9 mouse cellular contexts compared by ENCODE assay signal in the genomic region with DNA sequence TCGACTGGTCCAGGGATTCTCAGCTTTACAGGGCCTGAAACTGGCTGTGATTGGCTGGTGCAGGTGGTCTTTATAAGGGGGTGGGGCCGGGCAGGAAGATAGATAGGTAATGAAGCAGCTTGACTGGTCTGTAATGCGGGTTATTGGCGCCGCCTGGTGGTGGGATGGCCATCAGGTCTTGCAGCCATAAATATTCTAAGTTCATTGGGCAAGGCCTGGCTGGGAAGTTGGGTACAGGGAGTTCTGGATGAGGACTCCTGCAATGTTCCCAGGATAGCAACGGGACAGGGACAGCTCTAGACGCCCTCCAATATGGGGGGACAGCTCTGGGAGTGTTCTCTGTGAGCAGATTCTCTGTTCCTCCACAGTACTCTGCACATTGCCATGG. TPM values are rescaled to one million over a fixed set of nuclear protein-coding genes. Genes with fewer than 3 reads are reported as not detected.
DNase-seq lines count a peak whose midpoint lies in the region; ATAC-seq and TF ChIP-seq lines count a peak whose summit lies in the region.
"Had no signal": no experiment of that assay in that cellular context is flagged by ENCODE, and none has a peak within 500 bp of the region (broad histone marks: within the 10 kb centered on the region; RNA-seq: fewer than 3 reads in every experiment).

No protein-coding gene starts in this region.

- TF ChIP-seq EP300 in liver, embryonic 14.5 days (IDR thresholded peaks at IDR 0.05; ENCODE audit: low read depth) = no peak
- no peak for TF ChIP-seq EP300 in stomach, postnatal 0 days (optimal IDR thresholded peaks at IDR 0.05)

- H3K36me3 ChIP-seq in forebrain, embryonic 10.5 days (replicated peaks) = peaks cover 5% of the 10 kb centered on the region
- no peaks in the 10 kb centered on the region for H3K36me3 ChIP-seq in heart, embryonic 15.5 days
- no peaks in the 10 kb centered on the region for H3K36me3 ChIP-seq in liver, embryonic 14.5 days (replicated peaks; ENCODE audit: control insufficient read depth, insufficient read depth, low read depth)
- H3K36me3 ChIP-seq in neural tube, embryonic 12.5 days = no peaks in the 10 kb centered on the region; the same call in 1 of the 2 replicates
- H3K36me3 ChIP-seq in stomach, postnatal 0 days (ENCODE audit: control insufficient read depth, insufficient read depth, low read length) = no peaks in the 10 kb centered on the region

- peaks cover 15% of the 10 kb centered on the region for H3K27me3 ChIP-seq in forebrain, embryonic 10.5 days (ENCODE audit: poor library complexity, severe bottlenecking)
- H3K27me3 ChIP-seq in heart, embryonic 15.5 days = peaks cover 5% of the 10 kb centered on the region
- no peaks in the 10 kb centered on the region for H3K27me3 ChIP-seq in liver, embryonic 14.5 days (ENCODE audit: control insufficient read depth, insufficient read depth, low read length)
- H3K27me3 ChIP-seq in neural tube, embryonic 12.5 days (replicated peaks) = no peaks in the 10 kb centered on the region
- no peaks in the 10 kb centered on the region for H3K27me3 ChIP-seq in stomach, postnatal 0 days (ENCODE audit: control insufficient read depth, insufficient read depth, low read length)

- peaks cover 43% of the 10 kb centered on the region for H3K4me1 ChIP-seq in forebrain, embryonic 10.5 days
- peaks cover 18% of the 10 kb centered on the region for H3K4me1 ChIP-seq in heart, embryonic 15.5 days (replicated peaks)
- no peaks in the 10 kb centered on the region for H3K4me1 ChIP-seq in liver, embryonic 14.5 days (replicated peaks; ENCODE audit: control insufficient read depth in 2 of 2, insufficient read depth in 2 of 2, low read length in 1 of 2)
- no peaks in the 10 kb centered on the region for H3K4me1 ChIP-seq in neural tube, embryonic 12.5 days
- no peaks in the 10 kb centered on the region for H3K4me1 ChIP-seq in stomach, postnatal 0 days (replicated peaks; ENCODE audit: control insufficient read depth, insufficient read depth)

- 1% methylated on average over 7 of the region's 7 CpGs for whole genome bisulfite sequencing in forebrain, embryonic 10.5 days
- WGBS in heart, embryonic 15.5 days = 2% methylated on average over 7 of the region's 7 CpGs
- WGBS in liver, embryonic 14.5 days (ENCODE audit: insufficient replicate concordance) = 0% methylated on average over 7 of the region's 7 CpGs
- 2% methylated on average over 7 of the region's 7 CpGs for WGBS in neural tube, embryonic 12.5 days
- WGBS in stomach, postnatal 0 days = 1% methylated on average over 7 of the region's 7 CpGs

- peak; percentile 87 for DNase-seq in CD4-positive, CD25-positive, alpha-beta regulatory T cell, adult 2 months (ENCODE audit: low read depth, low spot score)
- DNase-seq in brain, embryonic 18.5 days (ENCODE audit: low read depth, low spot score) = peak; percentile 49
- DNase-seq in forebrain, embryonic 10.5 days (ENCODE audit: extremely low spot score, low spot score) = peak; percentile 94
- peak; percentile 88 for DNase-seq in kidney, postnatal 14 days
- peak; percentile 46 to 56 (median 56) for DNase-seq in liver, embryonic 14.5 days (ENCODE audit: low read depth in 3 of 3, low spot score in 3 of 3)
- peak; percentile 90 for DNase-seq in stomach, postnatal 0 days (ENCODE audit: low spot score)

- H3K4me2 ChIP-seq in heart, embryonic 15.5 days = peak overlapping the region; percentile 52
- H3K4me2 ChIP-seq in liver, embryonic 14.5 days (ENCODE audit: low read depth) = peak overlapping the region; percentile 33
- H3K4me2 ChIP-seq in neural tube, embryonic 12.5 days (replicated peaks) = peak overlapping the region; percentile 47
- peak overlapping the region; percentile 45; the same call in 1 of the 2 replicates for H3K4me2 ChIP-seq in stomach, postnatal 0 days (replicated peaks; ENCODE audit: low read depth)

- TF ChIP-seq CTCF in liver, embryonic 14.5 days (IDR thresholded peaks at IDR 0.05; ENCODE audit: low read depth) = peak; percentile 89
- peak; percentile 90 for TF ChIP-seq CTCF in stomach, postnatal 0 days (IDR thresholded peaks at IDR 0.05; ENCODE audit: low read depth)

- H3K27ac ChIP-seq in forebrain, embryonic 10.5 days = peak overlapping the region; percentile 53
- no peak overlapping the region for H3K27ac ChIP-seq in heart, embryonic 15.5 days
- H3K27ac ChIP-seq in liver, embryonic 14.5 days = no peak overlapping the region
- H3K27ac ChIP-seq in neural tube, embryonic 12.5 days = no peak overlapping the region
- H3K27ac ChIP-seq in stomach, postnatal 0 days (replicated peaks) = no peak overlapping the region

- 0 out of 2 replicates have a peak overlapping the region, but pooled peaks have one; percentile 14 for H3K9ac ChIP-seq in heart, embryonic 15.5 days
- no peak overlapping the region for H3K9ac ChIP-seq in liver, embryonic 14.5 days (replicated peaks)
- H3K9ac ChIP-seq in neural tube, embryonic 12.5 days = no peak overlapping the region
- no peak overlapping the region for H3K9ac ChIP-seq in stomach, postnatal 0 days (ENCODE audit: low read length)

- ATAC-seq in heart, embryonic 15.5 days (replicated peaks; ENCODE audit: insufficient number of reproducible peaks, insufficient read depth, low FRiP score, low read depth) = peak; percentile 56
- peak; percentile 37; the same call in 1 of the 2 replicates for ATAC-seq in liver, embryonic 14.5 days (ENCODE audit: insufficient read depth)
- peak; percentile 85 for ATAC-seq in neural tube, embryonic 12.5 days (ENCODE audit: low FRiP score, low read depth)
- peak; percentile 63 for ATAC-seq in stomach, postnatal 0 days (ENCODE audit: low FRiP score, low TSS enrichment)

- H3K9me3 ChIP-seq in forebrain, embryonic 10.5 days = peaks cover 5% of the 10 kb centered on the region
- H3K9me3 ChIP-seq in heart, embryonic 15.5 days (replicated peaks) = no peaks in the 10 kb centered on the region
- no peaks in the 10 kb centered on the region; the same call in 1 of the 2 replicates for H3K9me3 ChIP-seq in liver, embryonic 14.5 days (ENCODE audit: control insufficient read depth, low read length)
- peaks cover 6% of the 10 kb centered on the region for H3K9me3 ChIP-seq in neural tube, embryonic 12.5 days
- no peaks in the 10 kb centered on the region for H3K9me3 ChIP-seq in stomach, postnatal 0 days (ENCODE audit: control insufficient read depth, low read length)

- peak overlapping the region; percentile 46 for H3K4me3 ChIP-seq in forebrain, embryonic 10.5 days
- H3K4me3 ChIP-seq in heart, embryonic 15.5 days = peak overlapping the region; percentile 13
- H3K4me3 ChIP-seq in liver, embryonic 14.5 days (ENCODE audit: insufficient read depth in 1 of 2, low read depth in 2 of 2, low read length in 2 of 2) = no peak overlapping the region
- H3K4me3 ChIP-seq in neural tube, embryonic 12.5 days = peak overlapping the region; percentile 0; the same call in 1 of the 2 replicates
- H3K4me3 ChIP-seq in stomach, postnatal 0 days (ENCODE audit: low read depth, low read length) = 0 out of 2 replicates have a peak overlapping the region, but pooled peaks have one; percentile 10
- H3K4me3 ChIP-seq: erythroblast, embryonic 14.5 days had no signal

RNA-seq across cellular contexts. Expression of gene Adprhl2, which starts 11.6 kb away (rescaled TPM):
- 91.6 TPM in 2 replicates for polyA plus RNA-seq in forebrain, embryonic 10.5 days (2016; fragmentation: Nextera tagmentation; extraction: Ambion mirVana)
- polyA plus RNA-seq in heart, embryonic 15.5 days (2015; fragmentation: Nextera tagmentation; extraction: Ambion mirVana) = 30.4 and 44.9 TPM in 2 replicates
- 15.4 TPM in 2 replicates for polyA plus RNA-seq in liver, embryonic 14.5 days (2012; rRNA removed)
- polyA plus RNA-seq in liver, embryonic 14.5 days (2014; fragmentation: Nextera tagmentation; extraction: Ambion mirVana) = 15.4 and 18.4 TPM in 2 replicates
- 70.3 and 73.6 TPM in 2 replicates for polyA plus RNA-seq in neural tube, embryonic 12.5 days (2016; fragmentation: Nextera tagmentation; extraction: Ambion mirVana)
- 33.8 and 35.7 TPM in 2 replicates for polyA plus RNA-seq in stomach, postnatal 0 days (2015; fragmentation: Nextera tagmentation; extraction: Ambion mirVana)

RNA-seq across cellular contexts. Expression of gene Tekt2, which starts 15.6 kb away (rescaled TPM):
- 2.3 TPM in 2 replicates for polyA plus RNA-seq in forebrain, embryonic 10.5 days (2016; fragmentation: Nextera tagmentation; extraction: Ambion mirVana)
- 1.1 and 2.4 TPM in 2 replicates for polyA plus RNA-seq in heart, embryonic 15.5 days (2015; fragmentation: Nextera tagmentation; extraction: Ambion mirVana)
- 0.45 and 0.85 TPM in 2 replicates for polyA plus RNA-seq in liver, embryonic 14.5 days (2012; rRNA removed)
- 0.39 and 0.44 TPM in 2 replicates for polyA plus RNA-seq in liver, embryonic 14.5 days (2014; fragmentation: Nextera tagmentation; extraction: Ambion mirVana)
- polyA plus RNA-seq in neural tube, embryonic 12.5 days (2016; fragmentation: Nextera tagmentation; extraction: Ambion mirVana) = 3.3 and 4.0 TPM in 2 replicates
- polyA plus RNA-seq in stomach, postnatal 0 days (2015; fragmentation: Nextera tagmentation; extraction: Ambion mirVana) = 3.6 and 3.9 TPM in 2 replicates
- polyA plus RNA-seq: erythroblast, embryonic 14.5 days had no signal

RNA-seq across cellular contexts. Expression of gene Col8a2, which starts 23.3 kb away (rescaled TPM):
- polyA plus RNA-seq in forebrain, embryonic 10.5 days (2016; fragmentation: Nextera tagmentation; extraction: Ambion mirVana) = 5.9 and 6.8 TPM in 2 replicates
- 5.2 and 10.9 TPM in 2 replicates for polyA plus RNA-seq in heart, embryonic 15.5 days (2015; fragmentation: Nextera tagmentation; extraction: Ambion mirVana)
- 0.15 and 0.28 TPM in 2 replicates for polyA plus RNA-seq in liver, embryonic 14.5 days (2012; rRNA removed)
- polyA plus RNA-seq in liver, embryonic 14.5 days (2014; fragmentation: Nextera tagmentation; extraction: Ambion mirVana) = 0.25 and 0.52 TPM in 2 replicates
- 12.1 and 13.8 TPM in 2 replicates for polyA plus RNA-seq in neural tube, embryonic 12.5 days (2016; fragmentation: Nextera tagmentation; extraction: Ambion mirVana)
- polyA plus RNA-seq in stomach, postnatal 0 days (2015; fragmentation: Nextera tagmentation; extraction: Ambion mirVana) = 6.4 and 7.8 TPM in 2 replicates
- polyA plus RNA-seq: erythroblast, embryonic 14.5 days had no signal

RNA-seq across cellular contexts. Expression of gene Trappc3, which starts 47.8 kb away (rescaled TPM):
- polyA plus RNA-seq in forebrain, embryonic 10.5 days (2016; fragmentation: Nextera tagmentation; extraction: Ambion mirVana) = 84.8 and 86.8 TPM in 2 replicates
- polyA plus RNA-seq in heart, embryonic 15.5 days (2015; fragmentation: Nextera tagmentation; extraction: Ambion mirVana) = 73.1 and 77.6 TPM in 2 replicates
- 16.3 and 23.4 TPM in 2 replicates for polyA plus RNA-seq in liver, embryonic 14.5 days (2012; rRNA removed)
- 8.8 and 9.2 TPM in 2 replicates for polyA plus RNA-seq in liver, embryonic 14.5 days (2014; fragmentation: Nextera tagmentation; extraction: Ambion mirVana)
- polyA plus RNA-seq in neural tube, embryonic 12.5 days (2016; fragmentation: Nextera tagmentation; extraction: Ambion mirVana) = 119 and 127 TPM in 2 replicates
- polyA plus RNA-seq in stomach, postnatal 0 days (2015; fragmentation: Nextera tagmentation; extraction: Ambion mirVana) = 80.7 and 84.6 TPM in 2 replicates

RNA-seq across cellular contexts. Expression of gene Map7d1, which starts 53.8 kb away (rescaled TPM):
- 45.6 and 47.1 TPM in 2 replicates for polyA plus RNA-seq in forebrain, embryonic 10.5 days (2016; fragmentation: Nextera tagmentation; extraction: Ambion mirVana)
- polyA plus RNA-seq in heart, embryonic 15.5 days (2015; fragmentation: Nextera tagmentation; extraction: Ambion mirVana) = 39.4 and 50.7 TPM in 2 replicates
- polyA plus RNA-seq in liver, embryonic 14.5 days (2012; rRNA removed) = 8.6 and 9.4 TPM in 2 replicates
- 4.9 and 6.1 TPM in 2 replicates for polyA plus RNA-seq in liver, embryonic 14.5 days (2014; fragmentation: Nextera tagmentation; extraction: Ambion mirVana)
- 140 and 149 TPM in 2 replicates for polyA plus RNA-seq in neural tube, embryonic 12.5 days (2016; fragmentation: Nextera tagmentation; extraction: Ambion mirVana)
- 15.2 and 17.8 TPM in 2 replicates for polyA plus RNA-seq in stomach, postnatal 0 days (2015; fragmentation: Nextera tagmentation; extraction: Ambion mirVana)

Comparison
In these comparisons a context has a peak if more than half of its experiments do, and no peak if none do; other contexts are left out.
1. H3K4me3 ChIP-seq: peak in forebrain, embryonic 10.5 days (single experiment), heart, embryonic 15.5 days (single experiment), neural tube, embryonic 12.5 days (single experiment) and stomach, postnatal 0 days (single experiment); none in liver, embryonic 14.5 days (0 of 2).
2. Peak in every context shown above with its lines, with median percentiles within 50 percentile points of each other: DNase-seq, ATAC-seq and H3K4me2 ChIP-seq.